Mouse (Mus musculus) heart, embryonic 13.5 days (tissue): ENCODE measurements around the gene Adcy5. TPM values are rescaled to one million over a fixed set of nuclear protein-coding genes. Genes with fewer than 3 reads are reported as not detected.

Experiments used
- ATAC-seq: fragments of 200-750 bp; cut with Nextera tagmentation; 2 replicates; pipeline ENCODE4 v1.8.0; 2017; ENCODE audit warnings: moderate TSS enrichment; ENCODE audit not compliant: insufficient number of reproducible peaks, low FRiP score, low TSS enrichment; ENCODE audit errors: extremely low read depth
- H3K27ac ChIP-seq: fragments of 300-500 bp; sonication (generic); replicated peaks from 2 replicates; pipeline ENCODE4 v1.5.1; 2015; ENCODE audit warnings: moderate library complexity, mild to moderate bottlenecking, inconsistent platforms
- H3K27me3 ChIP-seq: fragments of 300-500 bp; sonication (generic); replicated peaks from 2 replicates; pipeline ENCODE4 v1.6.1; 2015; ENCODE audit warnings: mild to moderate bottlenecking, inconsistent platforms
- H3K36me3 ChIP-seq: fragments of 300-500 bp; sonication (generic); 2 replicates; pipeline ENCODE4 v1.6.1; 2015; ENCODE audit warnings: mild to moderate bottlenecking, inconsistent platforms
- H3K4me1 ChIP-seq: fragments of 300-500 bp; sonication (generic); 2 replicates; pipeline ENCODE4 v1.6.1; 2015; ENCODE audit warnings: inconsistent platforms
- H3K4me2 ChIP-seq: fragments of 300-500 bp; sonication (generic); 2 replicates; pipeline ENCODE4 v1.6.1; 2015; ENCODE audit warnings: inconsistent platforms, mild to moderate bottlenecking, moderate library complexity
- H3K4me3 ChIP-seq: fragments of 300-500 bp; sonication (generic); 2 replicates; pipeline ENCODE4 v1.5.1; 2015; ENCODE audit warnings: moderate library complexity, mild to moderate bottlenecking, inconsistent platforms
- H3K9ac ChIP-seq: fragments of 300-500 bp; sonication (generic); 2 replicates; pipeline ENCODE4 v1.6.1; 2015; ENCODE audit warnings: inconsistent platforms, mild to moderate bottlenecking, moderate library complexity
- H3K9me3 ChIP-seq: fragments of 300-500 bp; sonication (generic); 2 replicates; pipeline ENCODE4 v1.6.1; 2016; ENCODE audit warnings: inconsistent platforms
- WGBS: fragments of 180-500 bp; shearing (Covaris S2); methylation state at CpG from one replicate; pipeline ENCODE4 v1.1.7; 2015; ENCODE audit warnings: mixed read lengths; 5-methylcytosine and 5-hydroxymethylcytosine counted together
- polyA plus RNA-seq: library from polyadenylated mRNA; unstranded; fragments of >200 nt; fragmentation: Nextera tagmentation; extraction: Ambion mirVana; gene quantifications from 2 replicates; pipeline ENCODE4 v1.2.1, GENCODE M21; 2015

The Adcy5 gene
- polyA plus RNA-seq, 1 experiment from 2014 or later: 5.4 TPM

DNA sequence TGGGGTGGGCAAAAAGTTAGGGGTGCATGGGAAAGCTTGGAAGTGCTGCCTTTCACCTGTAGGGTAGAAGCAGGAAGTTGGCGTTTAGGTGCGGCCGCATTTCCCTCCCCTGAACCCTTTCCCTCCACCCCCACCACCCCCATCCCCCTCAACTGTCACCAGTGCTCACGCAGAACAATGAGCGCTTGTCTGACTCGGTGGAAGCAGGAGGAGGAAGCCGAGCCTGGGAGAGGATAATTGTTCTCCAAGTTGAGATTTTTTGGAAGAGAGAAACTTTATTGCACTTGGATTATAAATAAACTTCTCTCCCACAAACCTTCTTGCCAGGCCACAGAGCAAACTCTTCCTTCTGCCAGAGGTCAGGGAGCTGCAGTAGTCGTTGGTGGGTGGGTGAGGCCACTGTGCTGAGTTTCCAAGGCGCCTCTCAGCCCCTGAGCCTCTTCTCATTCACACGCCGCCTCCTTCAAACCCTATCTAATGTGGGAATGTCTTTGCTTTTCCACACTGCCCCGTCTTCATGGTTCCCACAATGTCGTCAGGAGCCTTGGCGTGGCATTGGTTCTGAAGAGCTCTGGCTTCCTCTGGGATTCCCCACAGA is 77.6 kb downstream of the Adcy5 start:
- Histone ChIP-seq H3K36me3 (no peaks in the 10 kb centered on the region), H3K27ac (peak overlapping the region; percentile 71), H3K9ac (peak overlapping the region; percentile 61), H3K9me3 (no peaks in the 10 kb centered on the region), H3K4me3 (no peak overlapping the region), H3K4me2 (peak overlapping the region; percentile 25; the same call in 1 of the 2 replicates), H3K27me3 (peaks cover 15% of the 10 kb centered on the region), H3K4me1 (peaks cover 81% of the 10 kb centered on the region)
- no peak for ATAC-seq
- WGBS: 23% methylated on average over 14 of the region's 14 CpGs

DNA sequence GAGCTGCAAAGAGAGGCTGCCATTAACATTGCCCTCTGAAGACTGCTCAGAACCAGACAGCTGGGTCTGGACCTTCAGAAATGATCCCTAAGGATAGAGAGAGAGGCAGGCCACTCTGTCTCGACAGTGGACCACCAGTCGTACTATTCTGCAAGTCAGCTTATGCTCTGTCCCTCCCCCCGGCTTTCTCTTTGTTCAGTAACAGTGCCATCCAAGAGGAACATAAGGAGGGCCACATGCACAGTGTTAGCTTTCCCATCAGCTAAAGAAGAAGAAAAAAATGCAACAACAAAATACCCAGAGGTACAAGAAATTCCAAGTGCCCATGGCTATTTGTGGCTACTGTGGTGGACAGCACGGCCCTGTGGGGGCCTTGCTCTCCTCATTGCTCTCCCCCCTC is 78.7 kb downstream of the Adcy5 start:
- no peak overlapping the region for H3K4me3 ChIP-seq
- no peak for ATAC-seq
- H3K4me1 ChIP-seq: peaks cover 70% of the 10 kb centered on the region
- 49% methylated on average over 4 of the region's 4 CpGs for WGBS
- no peaks in the 10 kb centered on the region for H3K9me3 ChIP-seq
- H3K4me2 ChIP-seq: no peak overlapping the region
- peak overlapping the region; percentile 45 for H3K27ac ChIP-seq
- no peaks in the 10 kb centered on the region for H3K36me3 ChIP-seq
- peaks cover 5% of the 10 kb centered on the region for H3K27me3 ChIP-seq
- H3K9ac ChIP-seq: no peak overlapping the region

DNA sequence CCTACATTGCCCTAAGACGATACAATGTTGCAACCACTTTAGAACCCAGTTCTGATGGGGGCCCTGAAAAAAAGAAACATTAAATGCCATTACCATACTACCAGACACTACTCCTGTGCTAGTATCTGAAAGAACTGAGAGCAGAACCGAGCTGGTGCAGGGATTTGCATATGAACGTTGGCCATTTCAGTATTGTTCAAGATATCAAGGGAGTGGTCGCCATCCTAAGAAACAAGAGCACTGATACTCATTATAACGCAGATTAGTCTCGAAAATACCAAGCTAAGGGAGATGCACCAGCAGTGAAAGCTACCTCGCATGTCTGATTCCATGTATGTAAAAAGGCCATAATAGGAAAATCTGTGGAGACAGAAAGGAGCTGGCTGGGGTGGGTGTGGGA is 82.4 kb downstream of the Adcy5 start:
- Histone ChIP-seq H3K4me2 (no peak overlapping the region), H3K4me3 (no peak overlapping the region), H3K36me3 (no peaks in the 10 kb centered on the region), H3K4me1 (peaks cover 40% of the 10 kb centered on the region), H3K9me3 (no peaks in the 10 kb centered on the region), H3K27ac (no peak overlapping the region), H3K27me3 (no peaks in the 10 kb centered on the region), H3K9ac (no peak overlapping the region)
- no peak for ATAC-seq
- WGBS: 75% methylated on average over 7 of the region's 7 CpGs

DNA sequence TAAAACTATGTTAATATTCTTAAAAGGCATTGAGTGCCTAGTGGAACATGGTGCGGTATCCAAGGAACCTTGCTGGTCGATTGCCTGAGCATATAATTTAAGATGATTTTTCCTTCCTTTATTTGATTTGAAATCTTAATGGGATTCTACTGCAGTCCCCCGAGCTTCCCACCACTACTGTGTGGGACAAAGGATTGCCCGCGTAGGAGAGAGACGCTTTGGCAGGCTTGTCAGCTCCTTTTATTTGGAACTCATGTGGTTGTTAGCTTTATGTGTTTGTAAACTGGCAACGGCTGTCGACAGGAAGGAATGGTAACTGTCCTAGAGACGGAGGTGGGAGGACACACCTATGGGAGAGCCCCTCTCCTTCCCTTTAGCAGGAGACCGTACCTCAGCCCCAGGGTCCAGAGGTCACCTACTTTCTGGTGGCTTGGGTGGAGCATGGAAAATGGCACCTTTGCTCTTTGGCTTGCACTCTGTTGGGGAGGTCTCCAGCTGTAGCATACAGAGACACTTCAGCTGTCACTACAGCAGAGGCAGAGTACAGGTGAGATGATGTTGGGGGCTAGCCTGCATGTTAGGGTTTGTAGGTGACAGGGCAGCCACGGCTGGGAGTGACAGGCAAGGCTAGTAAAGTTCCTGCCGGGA is 84.8 kb downstream of the Adcy5 start:
- no peak overlapping the region for H3K4me2 ChIP-seq
- no peak overlapping the region for H3K27ac ChIP-seq
- H3K9ac ChIP-seq: no peak overlapping the region
- 73% methylated on average over 12 of the region's 12 CpGs for WGBS
- no peak for ATAC-seq
- H3K9me3 ChIP-seq: no peaks in the 10 kb centered on the region
- H3K27me3 ChIP-seq: no peaks in the 10 kb centered on the region
- H3K4me1 ChIP-seq: peaks cover 17% of the 10 kb centered on the region
- no peak overlapping the region for H3K4me3 ChIP-seq
- H3K36me3 ChIP-seq: no peaks in the 10 kb centered on the region

DNA sequence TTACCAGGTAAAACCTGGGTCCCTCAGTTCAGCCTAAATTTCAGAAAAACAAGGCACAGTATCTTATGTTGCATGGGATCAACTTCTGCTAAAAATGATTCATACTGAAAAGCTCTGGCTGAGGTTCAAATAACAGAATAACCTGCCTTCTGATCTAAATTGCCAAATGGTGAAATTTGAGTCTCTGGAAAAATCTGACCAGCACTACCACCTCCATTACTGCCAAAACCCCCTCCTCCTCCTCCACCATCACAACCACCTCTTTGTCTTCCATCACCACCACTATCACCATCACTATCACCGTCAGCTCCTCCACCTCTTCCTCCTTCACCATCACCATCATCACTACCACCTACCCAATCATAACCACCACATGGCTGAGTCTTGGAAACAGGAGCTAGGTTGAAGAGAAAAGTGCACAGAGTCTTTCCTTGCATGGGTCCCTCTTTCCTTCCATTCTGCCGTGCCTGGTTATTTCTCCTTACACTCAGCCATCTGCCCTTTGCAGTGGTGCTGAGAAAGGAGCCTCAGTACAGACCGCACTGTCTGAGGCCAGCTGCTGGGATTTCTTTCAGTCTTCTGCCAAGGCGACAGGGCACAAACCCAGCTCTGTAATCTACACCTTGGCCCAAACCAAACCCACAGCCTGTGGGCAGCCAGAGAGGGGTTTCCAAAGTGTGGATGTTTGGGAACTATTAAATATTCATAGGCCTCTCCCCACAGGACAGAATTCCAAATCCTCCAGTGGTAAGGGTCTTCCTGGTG is 85.5 kb downstream of the Adcy5 start:
- no peak for ATAC-seq
- no peaks in the 10 kb centered on the region for H3K36me3 ChIP-seq
- 74% methylated on average over 4 of the region's 4 CpGs for WGBS
- H3K4me1 ChIP-seq: peaks cover 11% of the 10 kb centered on the region
- H3K9ac ChIP-seq: no peak overlapping the region
- no peaks in the 10 kb centered on the region for H3K9me3 ChIP-seq
- no peak overlapping the region for H3K4me2 ChIP-seq
- no peak overlapping the region for H3K27ac ChIP-seq
- H3K27me3 ChIP-seq: no peaks in the 10 kb centered on the region
- no peak overlapping the region for H3K4me3 ChIP-seq

DNA sequence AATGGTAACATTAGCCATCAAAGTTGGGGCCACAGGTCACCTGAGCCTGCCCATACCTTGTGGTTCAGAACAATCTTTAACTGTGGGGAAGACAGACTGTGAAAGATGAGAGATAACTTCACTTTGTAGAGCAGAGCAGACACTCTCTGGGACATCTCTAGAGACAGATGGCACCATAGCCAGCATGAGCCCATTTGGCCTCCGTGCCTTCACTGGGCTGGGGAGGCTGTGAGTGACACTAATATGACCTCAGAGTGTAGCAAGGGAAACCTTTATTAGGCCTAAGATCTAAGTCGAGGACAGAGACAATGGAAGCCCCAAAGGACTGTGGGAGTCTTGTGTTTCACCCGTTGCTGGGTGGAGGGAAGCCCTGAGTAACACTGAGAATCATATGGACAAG is 92.7 kb downstream of the Adcy5 start:
- H3K4me2 ChIP-seq: no peak overlapping the region
- no peak overlapping the region for H3K4me3 ChIP-seq
- H3K27me3 ChIP-seq: 0 out of 2 replicates have a peak, but pooled peaks cover 3% of the 10 kb centered on the region
- WGBS: 69% methylated on average over 3 of the region's 3 CpGs
- peaks cover 24% of the 10 kb centered on the region for H3K4me1 ChIP-seq
- no peak overlapping the region for H3K27ac ChIP-seq
- H3K9me3 ChIP-seq: no peaks in the 10 kb centered on the region
- H3K36me3 ChIP-seq: peaks cover 8% of the 10 kb centered on the region; the same call in 1 of the 2 replicates
- no peak overlapping the region for H3K9ac ChIP-seq
- no peak for ATAC-seq

DNA sequence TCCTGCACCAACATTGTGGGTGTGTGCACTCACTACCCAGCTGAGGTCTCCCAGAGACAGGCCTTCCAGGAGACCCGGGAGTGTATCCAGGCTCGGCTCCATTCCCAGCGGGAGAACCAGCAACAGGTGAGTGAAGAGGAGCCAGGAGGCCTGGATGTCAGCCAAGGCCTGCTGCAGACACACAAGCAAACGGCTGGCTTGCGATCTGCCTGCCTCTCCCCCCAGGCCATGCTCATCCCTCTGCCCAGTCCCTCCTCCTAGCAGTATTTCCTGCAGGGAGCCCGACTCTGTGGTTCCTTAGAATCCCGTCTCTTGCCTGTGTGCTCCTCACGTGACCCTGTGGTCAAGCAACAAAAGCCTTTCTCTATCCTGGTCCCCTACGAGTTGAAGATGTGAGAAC is 94.1 kb downstream of the Adcy5 start:
- peaks cover 34% of the 10 kb centered on the region for H3K4me1 ChIP-seq
- ATAC-seq: 0 out of 2 replicates have a peak, but pooled peaks have one; percentile 9

DNA sequence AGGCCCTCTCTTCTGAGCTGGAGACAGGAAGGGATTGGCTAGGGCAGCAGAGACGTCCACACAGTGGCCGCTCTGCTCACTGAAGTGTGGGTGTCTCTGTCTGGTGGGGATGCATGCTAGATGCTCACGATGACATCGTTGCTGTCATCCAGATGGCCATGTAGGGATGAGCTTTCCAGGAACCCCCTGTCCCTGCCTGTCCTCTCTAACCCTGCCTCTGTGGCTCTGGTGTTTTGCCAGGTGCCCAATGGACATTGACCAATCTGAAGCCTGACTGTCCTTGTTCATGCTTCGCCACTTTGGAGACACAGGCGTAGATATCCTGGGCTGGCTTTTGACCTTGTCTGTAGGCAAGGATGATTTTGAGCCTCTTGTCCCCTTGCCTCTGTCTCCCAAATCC is 95.1 kb downstream of the Adcy5 start:
- Histone ChIP-seq H3K36me3 (peaks cover 16% of the 10 kb centered on the region), H3K4me3 (no peak overlapping the region), H3K4me2 (no peak overlapping the region), H3K9ac (no peak overlapping the region), H3K4me1 (peaks cover 42% of the 10 kb centered on the region), H3K27me3 (0 out of 2 replicates have a peak, but pooled peaks cover 3% of the 10 kb centered on the region), H3K9me3 (no peaks in the 10 kb centered on the region), H3K27ac (no peak overlapping the region)
- 87% methylated on average over 6 of the region's 6 CpGs for WGBS
- no peak for ATAC-seq

More for the DNA sequence above, 94.1 kb downstream of the Adcy5 start:
- WGBS: 47% methylated on average over 9 of the region's 9 CpGs
- Histone ChIP-seq H3K27me3 (0 out of 2 replicates have a peak, but pooled peaks cover 3% of the 10 kb centered on the region), H3K9me3 (no peaks in the 10 kb centered on the region), H3K36me3 (peaks cover 14% of the 10 kb centered on the region), H3K9ac (no peak overlapping the region), H3K27ac (0 out of 2 replicates have a peak overlapping the region, but pooled peaks have one; percentile 17), H3K4me2 (no peak overlapping the region), H3K4me3 (no peak overlapping the region)

DNA sequence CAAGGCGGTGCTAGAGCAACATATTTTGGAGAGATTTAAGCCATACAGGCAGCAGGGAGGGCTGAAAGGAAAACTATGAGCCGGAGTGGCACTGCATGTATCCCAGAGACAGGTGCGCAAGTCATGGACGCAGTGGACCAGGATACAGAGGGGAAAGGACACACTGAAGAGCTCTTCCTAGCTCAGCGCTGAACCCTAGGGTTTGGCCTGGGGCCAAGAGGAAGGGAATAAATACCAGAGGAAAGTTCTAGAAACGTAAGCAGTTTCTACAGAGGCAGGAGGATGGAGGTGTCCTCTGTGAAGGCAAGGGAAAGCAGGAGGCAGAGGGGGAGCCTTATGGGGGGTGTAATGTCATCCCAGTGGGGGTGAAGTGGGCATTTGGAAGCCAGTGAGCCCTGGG is 97.0 kb downstream of the Adcy5 start:
- Histone ChIP-seq H3K27me3 (0 out of 2 replicates have a peak, but pooled peaks cover 3% of the 10 kb centered on the region), H3K4me3 (no peak overlapping the region), H3K27ac (no peak overlapping the region), H3K36me3 (peaks cover 16% of the 10 kb centered on the region), H3K4me1 (peaks cover 61% of the 10 kb centered on the region), H3K9me3 (no peaks in the 10 kb centered on the region), H3K9ac (no peak overlapping the region), H3K4me2 (no peak overlapping the region)
- no peak for ATAC-seq
- 71% methylated on average over 6 of the region's 6 CpGs for WGBS

DNA sequence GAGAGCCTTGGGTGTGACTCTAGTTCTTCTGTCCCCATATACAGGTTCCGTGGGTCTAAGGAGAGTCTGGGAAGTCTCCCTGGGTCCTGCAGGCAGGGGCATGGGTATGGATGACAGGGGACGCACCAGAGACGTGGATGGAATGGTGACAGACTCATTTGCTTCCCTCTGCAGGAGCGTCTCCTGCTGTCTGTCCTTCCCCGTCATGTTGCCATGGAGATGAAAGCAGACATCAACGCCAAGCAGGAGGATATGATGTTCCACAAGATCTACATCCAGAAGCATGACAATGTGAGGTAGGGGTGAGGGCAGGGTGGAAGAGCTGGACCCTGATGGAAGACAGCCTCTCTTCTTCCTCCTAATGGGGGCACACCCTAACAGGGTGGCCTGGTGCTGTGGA is 98.3 kb downstream of the Adcy5 start:
- H3K27me3 ChIP-seq: no peaks in the 10 kb centered on the region
- no peak for ATAC-seq
- no peak overlapping the region for H3K4me3 ChIP-seq
- WGBS: 54% methylated on average over 6 of the region's 6 CpGs
- H3K4me1 ChIP-seq: peaks cover 74% of the 10 kb centered on the region
- no peak overlapping the region for H3K4me2 ChIP-seq
- H3K9ac ChIP-seq: no peak overlapping the region
- H3K27ac ChIP-seq: no peak overlapping the region
- no peaks in the 10 kb centered on the region for H3K9me3 ChIP-seq
- peaks cover 16% of the 10 kb centered on the region for H3K36me3 ChIP-seq

DNA sequence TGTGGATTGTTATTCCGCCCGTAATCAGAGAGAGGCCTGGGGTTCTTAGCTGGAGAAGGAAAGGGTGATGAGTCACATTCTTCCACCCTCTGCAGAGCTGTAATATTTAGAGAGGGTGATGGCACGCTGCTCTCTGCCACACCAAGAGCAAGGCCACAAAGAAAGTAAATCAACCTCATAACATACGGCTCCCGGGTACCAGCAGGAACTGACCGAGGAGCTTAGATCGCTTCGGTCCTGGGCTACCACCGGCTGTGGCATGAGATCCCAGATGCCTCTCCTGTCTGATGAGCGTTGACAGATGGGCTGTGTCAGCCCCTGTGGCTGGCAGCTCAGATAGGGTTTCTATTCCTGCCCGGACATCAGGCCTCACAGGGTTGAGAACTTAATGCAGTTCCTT is 101.3 kb downstream of the Adcy5 start:
- no peak; the same call in 1 of the 2 replicates for ATAC-seq
- H3K9ac ChIP-seq: peak overlapping the region; percentile 60
- no peaks in the 10 kb centered on the region for H3K27me3 ChIP-seq
- H3K27ac ChIP-seq: peak overlapping the region; percentile 95
- peak overlapping the region; percentile 50 for H3K4me2 ChIP-seq
- no peaks in the 10 kb centered on the region for H3K9me3 ChIP-seq
- 12% methylated on average over 11 of the region's 11 CpGs for WGBS
- H3K4me3 ChIP-seq: no peak overlapping the region
- H3K36me3 ChIP-seq: peaks cover 10% of the 10 kb centered on the region; the same call in 1 of the 2 replicates
- peaks cover 82% of the 10 kb centered on the region for H3K4me1 ChIP-seq
